Comparison of ENCODE assay signal across 14 mouse cellular contexts in genomic region chr3:53293901-53294433, GRCm38 (mm10).
"Had no signal": no experiment of that assay in that cellular context is flagged by ENCODE, and none has a peak within 500 bp of the region (broad histone marks: within the 10 kb centered on the region; RNA-seq: fewer than 3 reads in every experiment).

No protein-coding gene starts in this region.

- H3K9ac ChIP-seq: limb, embryonic 15.5 days; liver, embryonic 14.5 days; liver, postnatal 0 days; lung, embryonic 14.5 days had no signal

- H3K4me3 ChIP-seq: layer of hippocampus, adult 2 months; limb, embryonic 15.5 days; midbrain, embryonic 10.5 days had no signal

- H3K27ac ChIP-seq: layer of hippocampus, adult 2 months; limb, embryonic 15.5 days; liver, embryonic 14.5 days; macrophage; midbrain, embryonic 10.5 days had no signal

- H3K27me3 ChIP-seq: limb, embryonic 15.5 days had no signal

- H3K9me3 ChIP-seq: limb, embryonic 15.5 days; midbrain, embryonic 10.5 days had no signal

- H3K4me2 ChIP-seq: limb, embryonic 15.5 days; liver, embryonic 11.5 days; lung, embryonic 14.5 days had no signal

- H3K36me3 ChIP-seq: limb, embryonic 15.5 days; midbrain, embryonic 10.5 days had no signal

- DNase-seq: kidney, adult 11 months; layer of hippocampus, adult 9-11 months; liver, postnatal 0 days; lung, embryonic 14.5 days; midbrain, embryonic 14.5 days; thymus, adult 18-20 months; thymus, postnatal 36 days had no signal

- ATAC-seq: liver, postnatal 0 days; lung, postnatal 0 days had no signal
